8 mouse cellular contexts compared by ENCODE assay signal in genomic region chr19:32755792-32756635, GRCm38 (mm10). TPM values are rescaled to one million over a fixed set of nuclear protein-coding genes. Genes with fewer than 3 reads are reported as not detected.
DNase-seq lines count a peak whose midpoint lies in the region; ATAC-seq lines count a peak whose summit lies in the region.

No protein-coding gene starts in this region.

- intact Hi-C loops in left cerebral cortex, postnatal 14 days (cut with DNase I), result loop anchor here (2.0 to 10.0 kb wide), 5 partner anchors 44 to 609 kb away; no protein-coding TSS in a partner anchor

- ATAC-seq in inflammation-experienced regulatory T-cells, adult 6 months, result peak; percentile 53

- peak; percentile 99 for DNase-seq in adipocyte (ENCODE audit: low spot score)
- peak; percentile 99 for DNase-seq in embryo, embryonic 10 days (ENCODE audit: low spot score)
- peak; percentile 96 for DNase-seq in gastrocnemius, postnatal 10 days
- DNase-seq in left cerebral cortex, postnatal 14 days (ENCODE audit: low spot score in 2 of 2), result peak; percentile 97
- DNase-seq in mesoderm, embryonic 11.5 days (ENCODE audit: low read depth, low spot score), result peak; percentile 97
- peak; percentile 92 to 93 for DNase-seq in right cerebral cortex, postnatal 36 days (ENCODE audit: low spot score in 2 of 2)
- DNase-seq in yolk sac, embryonic 10.5 days (ENCODE audit: low spot score), result peak; percentile 97

RNA-seq across cellular contexts. Expression of gene Pten, which starts 1.3 kb away (rescaled TPM):
- 10 to 100 TPM; 44.7 to 46.3 TPM for total RNA-seq in gastrocnemius, postnatal 10 days (2021)
- 10 to 100 TPM; 13.6 to 17.2 (median 16.0) TPM for polyA plus RNA-seq in inflammation-experienced regulatory T-cells, adult 6 months (2017; shearing (Covaris generic))
- 100 to 1,000 TPM; 147 to 158 TPM for total RNA-seq in left cerebral cortex, postnatal 14 days (2021)

RNA-seq across cellular contexts. Expression of gene Atad1, which starts 16.4 kb away (rescaled TPM):
- total RNA-seq in gastrocnemius, postnatal 10 days (2021), result 10 to 100 TPM; 42.2 to 45.2 TPM
- 100 to 1,000 TPM in 1 of 3 experiments, 10 to 100 TPM in 2; 92.3 to 115 (median 99.8) TPM for polyA plus RNA-seq in inflammation-experienced regulatory T-cells, adult 6 months (2017; shearing (Covaris generic))
- 100 to 1,000 TPM; 121 to 122 TPM for total RNA-seq in left cerebral cortex, postnatal 14 days (2021)

Comparison
In these comparisons a context has a peak if more than half of its experiments do, and no peak if none do; other contexts are left out.
1. Peak in every context shown above with its lines: DNase-seq and ATAC-seq.